Mouse (Mus musculus) G1E (cell line): ENCODE data around the gene Tpcn1.

ENCODE experiments used
- CTCF ChIP-seq: IDR thresholded peaks from 2 replicates; pipeline ENCODE4 v1.5.1; 2012; ENCODE audit warnings: low read depth, low read length, inconsistent platforms, mixed read lengths
- GATA1 ChIP-seq: IDR thresholded peaks from 2 replicates; pipeline ENCODE4 v1.6.1; 2012; ENCODE audit warnings: borderline replicate concordance, low read length, inconsistent platforms, mixed read lengths
- TAL1 ChIP-seq: conservative IDR thresholded peaks from 2 replicates; pipeline ENCODE4 v1.6.1; 2012; ENCODE audit warnings: low read depth, low read length, inconsistent platforms, mixed read lengths

GRCm38 (mm10) chr5:120628624-120629023, 40.2 kb upstream of the Tpcn1 start:
- TF ChIP-seq CTCF, result no peak
- no peak for TF ChIP-seq GATA1
- TF ChIP-seq TAL1, result no peak
